Mouse (Mus musculus): ENCODE results near the gene Zfp668. TPM values are rescaled to one million over a fixed set of nuclear protein-coding genes. Genes with fewer than 3 reads are reported as not detected.

Gene Zfp668
- polyA plus RNA-seq, 1 experiment from 2014 or later, result 11.5 TPM

GRCm38 (mm10) chr7:127874812-127875626 lies 1.6 kb downstream of the Zfp668 start:
- H3K4me2 ChIP-seq, result peak overlapping the region; percentile 88
- peak; percentile 15; the same call in 1 of the 2 replicates for ATAC-seq (replicated peaks; ENCODE audit: insufficient number of reproducible peaks, low FRiP score, low TSS enrichment)
- peak overlapping the region; percentile 92 for H3K4me3 ChIP-seq (ENCODE audit: low read depth, low read length)
- no peaks in the 10 kb centered on the region for H3K9me3 ChIP-seq (replicated peaks; ENCODE audit: control insufficient read depth, low read length)
- no peaks in the 10 kb centered on the region for H3K27me3 ChIP-seq (ENCODE audit: control insufficient read depth, insufficient read depth, low read length)
- peak overlapping the region; percentile 99 for H3K27ac ChIP-seq (ENCODE audit: low read depth, low read length)
- peak overlapping the region; percentile 98 for H3K9ac ChIP-seq (ENCODE audit: low read depth, low read length)
- 5% methylated on average over 20 of the region's 20 CpGs for WGBS (ENCODE audit: insufficient replicate concordance)
- peaks cover 13% of the 10 kb centered on the region for H3K4me1 ChIP-seq (ENCODE audit: control insufficient read depth, insufficient read depth, low read length)
- peaks cover 19% of the 10 kb centered on the region for H3K36me3 ChIP-seq (ENCODE audit: control insufficient read depth, insufficient read depth, low read length)

GRCm38 (mm10) chr7:127870136-127870821 lies 6.3 kb downstream of the Zfp668 start:
- H3K4me3 ChIP-seq (ENCODE audit: low read depth, low read length), result no peak overlapping the region
- H3K36me3 ChIP-seq (ENCODE audit: control insufficient read depth, insufficient read depth, low read length), result peaks cover 24% of the 10 kb centered on the region
- H3K4me2 ChIP-seq, result no peak overlapping the region
- H3K9me3 ChIP-seq (replicated peaks; ENCODE audit: control insufficient read depth, low read length), result no peaks in the 10 kb centered on the region
- ATAC-seq (replicated peaks; ENCODE audit: insufficient number of reproducible peaks, low FRiP score, low TSS enrichment), result no peak
- WGBS (ENCODE audit: insufficient replicate concordance), result 78% methylated on average over 5 of the region's 5 CpGs
- H3K27me3 ChIP-seq (ENCODE audit: control insufficient read depth, insufficient read depth, low read length), result no peaks in the 10 kb centered on the region
- peaks cover 8% of the 10 kb centered on the region for H3K4me1 ChIP-seq (ENCODE audit: control insufficient read depth, insufficient read depth, low read length)
- H3K27ac ChIP-seq (ENCODE audit: low read depth, low read length), result no peak overlapping the region
- H3K9ac ChIP-seq (ENCODE audit: low read depth, low read length), result no peak overlapping the region

- Histone ChIP-seq H3K27ac (ENCODE audit: low read depth, low read length) (no peak overlapping the region), H3K9ac (ENCODE audit: low read depth, low read length) (no peak overlapping the region), H3K4me1 (ENCODE audit: control insufficient read depth, insufficient read depth, low read length) (peaks cover 4% of the 10 kb centered on the region), H3K4me3 (ENCODE audit: low read depth, low read length) (no peak overlapping the region), H3K9me3 (replicated peaks; ENCODE audit: control insufficient read depth, low read length) (no peaks in the 10 kb centered on the region), H3K4me2 (no peak overlapping the region), H3K27me3 (ENCODE audit: control insufficient read depth, insufficient read depth, low read length) (no peaks in the 10 kb centered on the region), H3K36me3 (ENCODE audit: control insufficient read depth, insufficient read depth, low read length) (peaks cover 24% of the 10 kb centered on the region)
- WGBS (ENCODE audit: insufficient replicate concordance), result 84% methylated on average over 3 of the region's 3 CpGs
- ATAC-seq (replicated peaks; ENCODE audit: insufficient number of reproducible peaks, low FRiP score, low TSS enrichment), result no peak
Measured at GRCm38 (mm10) chr7:127869149-127869810, 7.3 kb downstream of the Zfp668 start.

- Histone ChIP-seq H3K9ac (ENCODE audit: low read depth, low read length) (no peak overlapping the region), H3K27ac (ENCODE audit: low read depth, low read length) (no peak overlapping the region), H3K27me3 (ENCODE audit: control insufficient read depth, insufficient read depth, low read length) (no peaks in the 10 kb centered on the region), H3K36me3 (ENCODE audit: control insufficient read depth, insufficient read depth, low read length) (peaks cover 24% of the 10 kb centered on the region), H3K4me3 (ENCODE audit: low read depth, low read length) (no peak overlapping the region), H3K4me2 (no peak overlapping the region), H3K9me3 (replicated peaks; ENCODE audit: control insufficient read depth, low read length) (no peaks in the 10 kb centered on the region), H3K4me1 (ENCODE audit: control insufficient read depth, insufficient read depth, low read length) (no peaks in the 10 kb centered on the region)
- 95% methylated on average over 18 of the region's 18 CpGs for WGBS (ENCODE audit: insufficient replicate concordance)
- no peak for ATAC-seq (replicated peaks; ENCODE audit: insufficient number of reproducible peaks, low FRiP score, low TSS enrichment)
Measured at GRCm38 (mm10) chr7:127867641-127868040, 9.0 kb downstream of the Zfp668 start.

- ATAC-seq (replicated peaks; ENCODE audit: insufficient number of reproducible peaks, low FRiP score, low TSS enrichment), result no peak
- no peak overlapping the region for H3K4me3 ChIP-seq (ENCODE audit: low read depth, low read length)
- H3K27ac ChIP-seq (ENCODE audit: low read depth, low read length), result no peak overlapping the region
- H3K9me3 ChIP-seq (replicated peaks; ENCODE audit: control insufficient read depth, low read length), result no peaks in the 10 kb centered on the region
- 91% methylated on average over 12 of the region's 12 CpGs for WGBS (ENCODE audit: insufficient replicate concordance)
- H3K4me1 ChIP-seq (ENCODE audit: control insufficient read depth, insufficient read depth, low read length), result no peaks in the 10 kb centered on the region
- H3K36me3 ChIP-seq (ENCODE audit: control insufficient read depth, insufficient read depth, low read length), result peaks cover 24% of the 10 kb centered on the region
- no peaks in the 10 kb centered on the region for H3K27me3 ChIP-seq (ENCODE audit: control insufficient read depth, insufficient read depth, low read length)
- H3K4me2 ChIP-seq, result no peak overlapping the region
- no peak overlapping the region for H3K9ac ChIP-seq (ENCODE audit: low read depth, low read length)
Measured at GRCm38 (mm10) chr7:127866434-127866833, 10.2 kb downstream of the Zfp668 start.

- WGBS (ENCODE audit: insufficient replicate concordance), result 81% methylated on average over 6 of the region's 6 CpGs
- H3K9ac ChIP-seq (ENCODE audit: low read depth, low read length), result no peak overlapping the region
- no peaks in the 10 kb centered on the region for H3K9me3 ChIP-seq (replicated peaks; ENCODE audit: control insufficient read depth, low read length)
- ATAC-seq (replicated peaks; ENCODE audit: insufficient number of reproducible peaks, low FRiP score, low TSS enrichment), result no peak
- H3K36me3 ChIP-seq (ENCODE audit: control insufficient read depth, insufficient read depth, low read length), result no peaks in the 10 kb centered on the region
- H3K27me3 ChIP-seq (ENCODE audit: control insufficient read depth, insufficient read depth, low read length), result no peaks in the 10 kb centered on the region
- no peak overlapping the region for H3K4me3 ChIP-seq (ENCODE audit: low read depth, low read length)
- H3K4me2 ChIP-seq, result no peak overlapping the region
- H3K4me1 ChIP-seq (ENCODE audit: control insufficient read depth, insufficient read depth, low read length), result no peaks in the 10 kb centered on the region
- no peak overlapping the region for H3K27ac ChIP-seq (ENCODE audit: low read depth, low read length)
Measured at GRCm38 (mm10) chr7:127858258-127858657, 18.4 kb downstream of the Zfp668 start.

- no peak overlapping the region for H3K4me2 ChIP-seq
- 64% methylated on average over 5 of the region's 5 CpGs for WGBS (ENCODE audit: insufficient replicate concordance)
Measured at GRCm38 (mm10) chr7:127850906-127851305, 25.7 kb downstream of the Zfp668 start.

GRCm38 (mm10) chr7:127849973-127850875 lies 26.4 kb downstream of the Zfp668 start:
- Histone ChIP-seq H3K4me3 (ENCODE audit: low read depth, low read length) (no peak overlapping the region), H3K36me3 (ENCODE audit: control insufficient read depth, insufficient read depth, low read length) (peaks cover 6% of the 10 kb centered on the region), H3K4me1 (ENCODE audit: control insufficient read depth, insufficient read depth, low read length) (no peaks in the 10 kb centered on the region; the same call in 1 of the 2 replicates), H3K27me3 (ENCODE audit: control insufficient read depth, insufficient read depth, low read length) (no peaks in the 10 kb centered on the region), H3K9ac (ENCODE audit: low read depth, low read length) (no peak overlapping the region), H3K4me2 (no peak overlapping the region), H3K27ac (ENCODE audit: low read depth, low read length) (no peak overlapping the region), H3K9me3 (replicated peaks; ENCODE audit: control insufficient read depth, low read length) (no peaks in the 10 kb centered on the region)
- ATAC-seq (replicated peaks; ENCODE audit: insufficient number of reproducible peaks, low FRiP score, low TSS enrichment), result no peak
- 71% methylated on average over 6 of the region's 6 CpGs for WGBS (ENCODE audit: insufficient replicate concordance)

More at GRCm38 (mm10) chr7:127850906-127851305, 25.7 kb downstream of the Zfp668 start:
- H3K9ac ChIP-seq (ENCODE audit: low read depth, low read length), result no peak overlapping the region
- peaks cover 6% of the 10 kb centered on the region for H3K36me3 ChIP-seq (ENCODE audit: control insufficient read depth, insufficient read depth, low read length)
- H3K4me3 ChIP-seq (ENCODE audit: low read depth, low read length), result no peak overlapping the region
- ATAC-seq (replicated peaks; ENCODE audit: insufficient number of reproducible peaks, low FRiP score, low TSS enrichment), result no peak
- no peaks in the 10 kb centered on the region for H3K9me3 ChIP-seq (replicated peaks; ENCODE audit: control insufficient read depth, low read length)
- H3K27ac ChIP-seq (ENCODE audit: low read depth, low read length), result no peak overlapping the region
- H3K27me3 ChIP-seq (ENCODE audit: control insufficient read depth, insufficient read depth, low read length), result no peaks in the 10 kb centered on the region
- H3K4me1 ChIP-seq (ENCODE audit: control insufficient read depth, insufficient read depth, low read length), result no peaks in the 10 kb centered on the region; the same call in 1 of the 2 replicates

Data from heart, embryonic 11.5 days (tissue).